Mouse (Mus musculus): ENCODE results near the gene St8sia1. TPM values are rescaled to one million over a fixed set of nuclear protein-coding genes. Genes with fewer than 3 reads are reported as not detected.

The St8sia1 gene
- polyA plus RNA-seq, 1 experiment from 2014 or later: 0.11 TPM

DNA sequence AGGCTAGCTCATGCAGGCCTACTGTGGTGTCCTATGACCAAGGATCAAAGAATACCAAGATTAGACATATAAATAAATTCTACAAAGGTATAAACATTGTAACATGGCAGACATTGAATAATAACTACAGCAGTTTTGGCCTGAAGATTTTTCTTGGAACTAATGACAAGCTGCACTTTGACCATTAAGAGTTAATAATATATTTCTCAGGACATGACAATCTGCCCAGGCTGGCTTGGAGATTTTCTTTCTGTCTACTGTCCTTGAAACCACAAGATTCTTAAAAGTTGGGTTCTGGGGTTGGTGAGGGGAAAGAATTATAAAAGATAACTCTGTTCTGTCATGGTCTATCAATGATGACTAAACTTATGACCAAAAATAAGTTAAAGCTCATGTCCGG lies 103.9 kb downstream of the St8sia1 start:
- H3K36me3 ChIP-seq (ENCODE audit: inconsistent target): no peaks in the 10 kb centered on the region
- H3K27ac ChIP-seq: no peak overlapping the region
- WGBS (ENCODE audit: missing documents): 100% methylated on average over 1 of the region's 1 CpGs
- no peak overlapping the region for H3K4me3 ChIP-seq (ENCODE audit: inconsistent target)
- H3K79me2 ChIP-seq (ENCODE audit: inconsistent target): no peaks in the 10 kb centered on the region

DNA sequence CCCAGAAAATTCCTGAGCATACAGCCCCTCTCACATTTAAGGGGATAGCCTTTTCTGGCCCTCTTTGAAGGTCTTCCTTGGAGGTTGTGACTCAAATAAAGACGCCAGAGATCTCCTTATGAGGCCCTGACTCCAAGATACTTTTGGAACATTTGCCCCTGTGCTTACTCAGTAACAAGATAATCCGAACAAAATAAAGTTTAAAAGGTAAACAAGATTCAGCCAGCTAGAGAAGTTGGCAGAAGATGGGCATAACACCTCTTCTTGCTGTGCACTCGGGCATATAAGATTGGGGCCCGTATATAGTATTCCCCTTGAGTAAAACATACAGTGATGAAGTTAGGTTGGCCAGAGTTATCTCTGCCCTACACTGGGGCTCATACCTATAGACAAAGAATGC lies 104.3 kb downstream of the St8sia1 start:
- Histone ChIP-seq H3K27ac (no peak overlapping the region), H3K36me3 (ENCODE audit: inconsistent target) (no peaks in the 10 kb centered on the region), H3K4me3 (ENCODE audit: inconsistent target) (no peak overlapping the region), H3K79me2 (ENCODE audit: inconsistent target) (no peaks in the 10 kb centered on the region)
- 98% methylated on average over 4 of the region's 4 CpGs for WGBS (ENCODE audit: missing documents)

DNA sequence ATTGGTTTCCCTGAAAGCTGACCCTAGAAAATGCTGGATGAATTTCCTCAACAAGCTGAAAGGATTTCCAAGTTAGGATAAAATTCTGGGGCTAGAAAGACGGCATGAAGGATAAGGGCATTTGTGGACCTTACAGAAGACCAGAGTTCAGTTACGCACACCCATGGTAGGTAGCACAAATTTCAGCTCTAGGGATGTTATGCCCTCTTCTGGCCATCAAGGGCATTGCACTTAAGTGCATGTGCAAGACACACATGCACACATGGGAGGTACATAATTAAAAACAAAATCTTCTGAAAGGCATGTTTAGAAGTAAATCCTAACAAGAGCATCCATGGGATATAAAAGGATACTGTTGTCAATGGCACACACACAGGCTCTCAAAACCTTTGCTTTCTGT lies 105.3 kb downstream of the St8sia1 start:
- H3K27ac ChIP-seq: no peak overlapping the region
- WGBS (ENCODE audit: missing documents): 100% methylated on average over 2 of the region's 2 CpGs
- no peaks in the 10 kb centered on the region for H3K79me2 ChIP-seq (ENCODE audit: inconsistent target)
- no peaks in the 10 kb centered on the region for H3K36me3 ChIP-seq (ENCODE audit: inconsistent target)
- H3K4me3 ChIP-seq (ENCODE audit: inconsistent target): no peak overlapping the region

DNA sequence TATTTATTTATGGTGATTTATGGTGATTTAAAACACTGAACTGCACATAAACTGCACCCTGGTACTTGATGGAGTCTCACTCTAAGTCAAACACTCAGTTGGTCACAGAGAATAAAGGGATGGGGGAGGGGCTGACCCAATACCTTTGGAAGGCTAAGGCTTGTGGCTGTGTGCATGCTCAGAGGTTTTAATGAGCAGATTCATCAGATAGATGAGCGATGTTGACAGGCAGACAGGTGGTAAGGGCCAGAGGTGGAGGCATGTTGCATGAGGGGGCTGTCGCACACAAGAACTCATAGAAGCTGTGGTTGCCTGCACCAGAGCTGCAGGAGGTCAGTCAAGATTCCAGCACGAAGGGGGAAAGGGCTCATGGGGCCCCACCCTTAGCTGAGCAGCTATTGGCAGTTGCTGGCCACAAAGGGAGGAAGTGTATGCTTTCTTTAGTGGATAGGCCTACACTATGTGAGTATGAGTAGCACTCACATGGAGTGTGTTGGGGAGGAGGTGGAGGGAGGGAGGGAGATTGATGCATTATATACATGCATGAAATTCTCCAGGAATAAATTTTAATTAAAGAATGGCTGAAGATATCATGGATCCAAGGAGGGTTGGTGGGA lies 107.9 kb downstream of the St8sia1 start:
- WGBS (ENCODE audit: missing documents): 59% methylated on average over 3 of the region's 3 CpGs
- no peak overlapping the region for H3K27ac ChIP-seq
- no peaks in the 10 kb centered on the region for H3K36me3 ChIP-seq (ENCODE audit: inconsistent target)
- no peak overlapping the region for H3K4me3 ChIP-seq (ENCODE audit: inconsistent target)
- no peaks in the 10 kb centered on the region for H3K79me2 ChIP-seq (ENCODE audit: inconsistent target)

DNA sequence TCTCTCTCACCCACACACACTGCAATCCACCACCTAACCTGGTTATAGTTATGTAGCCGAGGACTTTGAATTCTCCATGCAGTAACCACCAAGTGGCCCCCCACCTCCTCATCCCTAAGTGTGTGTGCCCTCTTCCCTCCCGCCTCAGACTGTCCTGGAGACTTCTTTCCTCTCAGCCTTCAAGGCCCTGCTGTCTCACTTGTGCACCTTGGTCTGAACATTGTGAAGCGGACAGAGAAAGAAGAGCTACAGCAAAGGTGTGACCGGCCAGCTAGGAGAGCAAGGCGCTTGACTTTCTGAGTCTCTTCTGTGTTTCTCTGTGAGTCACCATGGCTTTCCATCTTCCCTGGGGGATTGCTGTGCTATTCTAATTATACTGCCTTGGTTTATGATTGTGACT lies 108.5 kb downstream of the St8sia1 start:
- no peak overlapping the region for H3K4me3 ChIP-seq (ENCODE audit: inconsistent target)
- WGBS (ENCODE audit: missing documents): 88% methylated on average over 5 of the region's 5 CpGs
- H3K79me2 ChIP-seq (ENCODE audit: inconsistent target): no peaks in the 10 kb centered on the region
- no peaks in the 10 kb centered on the region for H3K36me3 ChIP-seq (ENCODE audit: inconsistent target)
- H3K27ac ChIP-seq: no peak overlapping the region

DNA sequence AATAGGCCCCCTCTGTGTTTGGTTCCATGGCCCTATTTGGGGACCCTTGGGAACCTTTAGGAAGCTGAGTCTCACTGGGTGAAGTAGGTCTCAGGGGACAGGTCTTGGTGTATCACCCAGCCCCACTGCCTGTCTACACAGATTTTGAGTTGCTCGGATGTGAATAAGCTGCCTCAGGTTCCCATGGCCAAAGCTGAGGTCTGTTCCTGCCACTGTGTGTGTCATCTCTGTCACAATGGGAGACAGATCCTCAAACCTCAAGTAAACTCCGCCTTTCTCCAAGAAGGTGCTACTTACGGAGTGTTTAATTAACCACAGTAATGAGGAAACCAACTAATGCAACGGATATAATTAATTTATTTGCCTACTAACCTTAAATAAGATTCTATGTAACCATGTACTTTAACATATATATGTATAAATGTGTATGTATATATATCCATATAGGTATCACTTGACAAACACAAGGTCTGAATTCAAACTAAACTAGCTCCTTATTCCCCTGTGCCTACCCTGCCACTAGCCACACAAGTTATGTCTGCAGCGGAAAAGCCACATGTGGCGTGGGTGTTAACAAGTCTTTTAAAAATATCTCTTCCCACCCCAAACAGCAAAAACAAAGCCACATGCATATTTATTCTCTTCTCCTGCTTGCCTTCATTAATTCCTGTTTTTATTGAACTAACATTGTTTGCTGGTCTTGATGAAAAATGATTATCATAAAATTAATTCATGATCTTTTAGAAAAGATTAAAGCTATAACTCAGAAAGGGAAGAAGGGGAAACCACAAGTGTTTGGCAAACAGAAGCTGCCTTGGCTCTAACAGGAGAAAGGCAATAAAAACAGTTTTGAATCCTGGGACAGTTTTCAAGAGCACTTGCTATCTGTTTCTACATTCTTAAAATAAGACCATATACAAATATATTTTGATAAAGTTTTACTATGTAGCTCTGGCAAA lies 111.6 kb downstream of the St8sia1 start:
- no peak overlapping the region for H3K4me3 ChIP-seq (ENCODE audit: inconsistent target)
- 32% methylated on average over 6 of the region's 6 CpGs for WGBS (ENCODE audit: missing documents)
- H3K79me2 ChIP-seq (ENCODE audit: inconsistent target): no peaks in the 10 kb centered on the region
- no peak overlapping the region for H3K27ac ChIP-seq
- no peaks in the 10 kb centered on the region for H3K36me3 ChIP-seq (ENCODE audit: inconsistent target)

DNA sequence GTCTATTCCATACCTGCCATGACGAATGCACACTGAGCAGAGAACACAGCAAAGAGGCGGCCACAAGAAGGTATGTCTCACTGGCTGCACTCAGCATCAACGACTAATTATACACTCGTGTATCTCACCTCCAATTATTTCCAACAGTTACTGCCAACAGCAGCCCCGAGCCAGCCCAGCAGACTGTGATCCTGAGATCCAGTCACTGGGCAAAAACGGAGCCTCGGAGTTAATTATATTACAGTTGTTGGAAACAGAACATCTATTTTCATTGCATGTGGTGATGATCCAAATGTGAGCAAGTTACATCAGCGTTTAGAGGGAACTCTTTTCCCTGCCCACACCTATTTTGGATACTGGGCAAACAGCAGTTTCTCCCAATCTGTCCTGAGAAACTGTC lies 113.8 kb downstream of the St8sia1 start:
- Histone ChIP-seq H3K79me2 (ENCODE audit: inconsistent target) (no peaks in the 10 kb centered on the region), H3K4me3 (ENCODE audit: inconsistent target) (no peak overlapping the region), H3K36me3 (ENCODE audit: inconsistent target) (no peaks in the 10 kb centered on the region), H3K27ac (no peak overlapping the region)
- WGBS (ENCODE audit: missing documents): 95% methylated on average over 8 of the region's 8 CpGs

DNA sequence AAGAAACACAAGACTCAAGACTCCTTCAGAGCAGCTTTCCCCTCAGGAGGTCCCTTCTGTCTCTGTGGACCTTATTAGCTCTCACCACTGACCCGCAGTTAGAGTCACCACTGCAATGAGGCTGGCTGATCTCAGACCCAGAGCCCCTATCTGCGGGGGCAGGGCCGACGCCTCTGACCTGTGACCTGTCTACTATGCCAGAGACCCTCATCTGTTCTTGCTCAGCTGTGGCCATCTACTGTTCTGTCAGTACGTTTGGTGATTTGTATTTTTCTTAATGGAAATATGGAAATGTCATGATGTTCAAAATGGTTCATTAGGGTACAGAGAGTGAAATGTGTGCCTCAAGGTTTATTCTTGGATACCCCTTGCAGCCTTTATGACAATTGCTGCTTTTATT lies 114.9 kb downstream of the St8sia1 start:
- Histone ChIP-seq H3K27ac (no peak overlapping the region), H3K36me3 (ENCODE audit: inconsistent target) (no peaks in the 10 kb centered on the region), H3K4me3 (ENCODE audit: inconsistent target) (no peak overlapping the region), H3K79me2 (ENCODE audit: inconsistent target) (no peaks in the 10 kb centered on the region)
- 95% methylated on average over 5 of the region's 5 CpGs for WGBS (ENCODE audit: missing documents)

DNA sequence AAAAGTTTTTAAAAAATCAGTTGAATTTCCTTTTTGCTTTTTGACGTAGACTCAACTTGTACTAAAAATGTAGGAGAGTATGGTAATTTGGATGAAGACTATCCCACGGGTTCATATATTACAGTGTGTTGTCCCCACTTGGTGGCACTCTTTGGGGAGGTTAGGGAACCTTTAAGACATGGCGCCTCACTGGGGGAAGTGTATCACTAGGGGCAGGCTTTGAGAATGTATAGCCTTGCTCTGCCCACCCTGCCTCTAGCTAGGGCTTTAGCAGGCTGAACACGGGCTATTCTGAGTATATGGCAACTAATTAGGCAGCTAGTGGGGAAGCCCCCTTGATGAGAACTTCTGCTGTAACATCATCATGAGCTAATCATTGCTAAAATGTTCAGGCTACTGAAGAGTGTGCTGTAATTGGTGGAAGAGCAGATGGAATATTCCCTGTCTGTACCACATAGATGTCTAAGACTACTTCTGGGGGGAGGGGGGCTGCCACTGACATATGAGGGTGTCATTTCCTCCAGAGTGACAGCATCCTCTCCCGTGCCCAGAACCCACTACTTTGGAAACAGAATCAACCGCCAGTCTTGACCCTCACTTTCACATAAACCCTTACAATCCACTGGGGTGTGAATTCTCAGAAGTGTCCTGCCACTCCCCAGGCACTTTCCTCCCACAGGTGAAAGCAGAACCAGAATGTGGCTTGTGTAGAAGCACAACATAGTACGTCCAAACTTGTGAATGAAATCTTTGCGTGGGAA lies 116.2 kb downstream of the St8sia1 start:
- 71% methylated on average over 8 of the region's 8 CpGs for WGBS (ENCODE audit: missing documents)
- Histone ChIP-seq H3K36me3 (ENCODE audit: inconsistent target) (no peaks in the 10 kb centered on the region), H3K27ac (no peak overlapping the region), H3K79me2 (ENCODE audit: inconsistent target) (no peaks in the 10 kb centered on the region), H3K4me3 (ENCODE audit: inconsistent target) (no peak overlapping the region)

DNA sequence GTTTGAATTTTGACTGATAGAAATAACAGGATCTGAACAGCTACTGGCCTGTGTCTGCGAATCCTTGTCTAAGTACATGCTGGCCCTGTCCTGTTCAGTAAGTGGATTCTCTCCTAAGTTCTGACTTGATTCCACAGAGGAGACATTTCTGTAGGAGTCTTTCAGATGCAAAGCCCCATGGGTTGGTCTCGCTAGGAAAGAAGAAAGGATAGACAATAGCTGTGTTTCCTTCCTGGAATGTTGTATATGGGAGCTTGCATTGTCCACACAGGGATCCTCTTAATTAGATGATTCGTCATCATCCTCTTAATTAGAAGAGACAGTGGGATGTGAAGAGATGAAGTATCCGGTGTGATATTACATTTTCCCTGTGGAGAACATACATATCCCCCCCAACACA lies 117.4 kb downstream of the St8sia1 start:
- Histone ChIP-seq H3K27ac (no peak overlapping the region), H3K36me3 (ENCODE audit: inconsistent target) (no peaks in the 10 kb centered on the region), H3K4me3 (ENCODE audit: inconsistent target) (no peak overlapping the region), H3K79me2 (ENCODE audit: inconsistent target) (no peaks in the 10 kb centered on the region)
- 100% methylated on average over 4 of the region's 4 CpGs for WGBS (ENCODE audit: missing documents)

DNA sequence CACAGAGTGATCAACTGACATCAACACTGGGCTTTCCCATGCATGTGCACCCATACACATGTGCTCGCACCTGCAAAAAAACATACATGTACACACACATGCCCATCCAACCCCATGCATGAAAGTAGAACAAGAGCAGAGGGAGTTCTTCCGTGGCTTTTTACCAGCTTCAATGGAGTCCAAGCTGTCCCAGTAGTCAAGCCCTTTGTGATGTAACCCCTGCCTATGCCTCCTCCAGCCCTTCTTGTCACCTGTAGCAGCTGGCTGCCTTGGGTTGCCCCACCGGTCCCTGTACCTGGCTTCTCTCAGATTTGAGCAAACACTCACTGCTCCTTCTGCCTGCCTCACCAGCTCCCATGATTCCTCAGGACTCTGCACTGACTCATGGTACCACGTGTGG lies 119.2 kb downstream of the St8sia1 start:
- no peaks in the 10 kb centered on the region for H3K36me3 ChIP-seq (ENCODE audit: inconsistent target)
- 94% methylated on average over 4 of the region's 4 CpGs for WGBS (ENCODE audit: missing documents)
- no peak overlapping the region for H3K27ac ChIP-seq
- H3K4me3 ChIP-seq (ENCODE audit: inconsistent target): no peak overlapping the region
- H3K79me2 ChIP-seq (ENCODE audit: inconsistent target): no peaks in the 10 kb centered on the region

DNA sequence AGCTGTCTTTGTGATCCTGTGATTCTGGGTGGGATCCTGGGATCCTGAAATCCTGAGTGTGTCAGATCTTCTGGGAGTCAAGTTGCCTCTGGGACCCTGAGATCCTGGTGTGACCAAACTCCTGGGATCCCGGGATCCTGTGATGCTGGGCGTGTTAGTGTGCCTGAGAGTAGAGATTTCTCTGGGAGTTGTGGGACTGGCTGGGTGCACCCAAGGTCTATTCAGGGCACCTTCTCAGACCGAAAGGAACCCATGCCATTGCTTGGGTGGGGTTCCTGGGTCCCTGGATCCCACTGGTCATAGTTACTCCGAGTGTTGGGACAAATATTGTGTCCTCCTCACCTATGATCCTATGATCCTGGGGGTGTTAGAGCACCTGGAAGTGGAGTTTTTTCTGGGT lies 120.2 kb downstream of the St8sia1 start:
- no peak overlapping the region for H3K27ac ChIP-seq
- no peak overlapping the region for H3K4me3 ChIP-seq (ENCODE audit: inconsistent target)
- WGBS (ENCODE audit: missing documents): 88% methylated on average over 4 of the region's 4 CpGs
- no peaks in the 10 kb centered on the region for H3K79me2 ChIP-seq (ENCODE audit: inconsistent target)
- no peaks in the 10 kb centered on the region for H3K36me3 ChIP-seq (ENCODE audit: inconsistent target)

DNA sequence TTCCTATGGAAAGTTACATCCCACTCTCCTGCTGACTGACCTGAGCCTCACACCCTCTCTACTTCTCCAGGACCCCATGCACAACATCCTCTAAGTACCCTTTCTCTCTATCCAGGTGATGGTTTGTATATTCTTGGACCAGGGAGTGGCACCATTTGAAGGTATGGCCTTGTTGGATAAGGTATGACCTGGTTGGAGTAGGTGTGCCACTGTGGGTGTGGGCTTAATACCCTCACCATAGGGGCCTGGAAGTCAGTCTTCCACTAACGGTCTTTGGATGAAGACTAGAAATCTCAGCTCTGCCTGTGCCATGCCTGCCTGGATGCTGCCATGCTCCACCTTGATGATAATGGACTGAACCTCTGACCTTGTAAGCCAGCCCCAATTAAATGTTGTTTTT lies 125.8 kb downstream of the St8sia1 start:
- H3K79me2 ChIP-seq (ENCODE audit: inconsistent target): no peaks in the 10 kb centered on the region
- no peak overlapping the region for H3K4me3 ChIP-seq (ENCODE audit: inconsistent target)
- WGBS (ENCODE audit: missing documents): 100% methylated on average over 1 of the region's 1 CpGs
- H3K36me3 ChIP-seq (ENCODE audit: inconsistent target): no peaks in the 10 kb centered on the region
- no peak overlapping the region for H3K27ac ChIP-seq

DNA sequence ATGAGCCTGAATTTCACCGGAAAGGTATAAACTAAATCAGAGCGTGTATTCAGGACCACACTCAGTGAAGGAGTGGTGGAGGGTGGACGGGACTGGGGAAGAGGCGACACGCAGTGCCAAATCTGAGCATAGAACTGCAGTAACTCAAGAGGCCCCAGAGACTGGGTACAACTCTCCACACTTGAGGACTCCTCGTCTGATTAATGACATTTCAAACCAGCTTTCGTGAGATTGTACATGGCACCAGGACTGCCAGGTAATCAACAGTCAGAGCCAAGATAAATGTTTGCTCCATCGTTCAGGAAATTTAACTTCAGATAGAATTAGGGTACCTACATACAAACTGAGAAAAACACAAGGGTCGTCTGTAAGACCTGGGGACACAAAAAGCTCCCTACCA lies 126.9 kb downstream of the St8sia1 start:
- WGBS (ENCODE audit: missing documents): 94% methylated on average over 9 of the region's 9 CpGs
- Histone ChIP-seq H3K4me3 (ENCODE audit: inconsistent target) (no peak overlapping the region), H3K36me3 (ENCODE audit: inconsistent target) (no peaks in the 10 kb centered on the region), H3K27ac (no peak overlapping the region), H3K79me2 (ENCODE audit: inconsistent target) (no peaks in the 10 kb centered on the region)

DNA sequence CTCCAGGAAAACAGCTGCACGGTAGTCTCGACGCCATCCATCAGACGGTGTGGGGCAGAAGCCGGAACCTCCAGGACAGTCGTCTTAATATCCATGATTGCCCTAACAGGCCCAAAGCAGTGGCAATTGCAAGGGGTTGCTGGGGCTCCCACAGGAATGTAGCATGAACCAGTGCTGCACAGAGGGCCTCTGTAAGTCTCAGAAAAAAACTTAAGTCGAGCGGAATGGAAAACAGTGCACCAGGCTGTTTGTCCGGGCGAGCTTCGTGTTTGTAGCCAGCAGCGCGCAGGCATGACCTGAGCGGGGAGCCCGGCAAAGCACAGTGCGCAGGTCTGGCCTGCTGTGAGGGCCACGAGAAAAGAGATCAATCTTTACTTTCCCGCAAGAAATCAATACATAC lies 128.5 kb downstream of the St8sia1 start:
- no peak overlapping the region for H3K27ac ChIP-seq
- WGBS (ENCODE audit: missing documents): 95% methylated on average over 18 of the region's 18 CpGs
- H3K4me3 ChIP-seq (ENCODE audit: inconsistent target): no peak overlapping the region
- no peaks in the 10 kb centered on the region for H3K36me3 ChIP-seq (ENCODE audit: inconsistent target)
- no peaks in the 10 kb centered on the region for H3K79me2 ChIP-seq (ENCODE audit: inconsistent target)
